Mouse (Mus musculus) lung, embryonic 14.5 days (tissue): ENCODE results near the gene Mthfsd. TPM values are rescaled to one million over a fixed set of nuclear protein-coding genes. Genes with fewer than 3 reads are reported as not detected.

Experiments used
- ATAC-seq: fragments of 200-750 bp; cut with Nextera tagmentation; 2 replicates; pipeline ENCODE4 v1.8.0; 2017; ENCODE audit warnings: mild to moderate bottlenecking, moderate TSS enrichment, moderate library complexity; ENCODE audit not compliant: insufficient read depth
- DNase-seq: peaks from one replicate; pipeline ENCODE4 v3.0.0-alpha.2; 2015
- H3K27ac ChIP-seq: fragments of 300-500 bp; sonication (generic); 2 replicates; pipeline ENCODE4 v1.5.1; 2014; ENCODE audit warnings: low read depth, mild to moderate bottlenecking, moderate library complexity
- H3K27me3 ChIP-seq: fragments of 300-500 bp; sonication (generic); 2 replicates; pipeline ENCODE4 v1.6.1; 2014; ENCODE audit warnings: low read length, control low read depth; ENCODE audit not compliant: insufficient read depth
- H3K36me3 ChIP-seq: fragments of 300-500 bp; sonication (generic); 2 replicates; pipeline ENCODE4 v1.6.1; 2014; ENCODE audit warnings: control low read depth; ENCODE audit not compliant: insufficient read depth
- H3K4me1 ChIP-seq: fragments of 300-500 bp; sonication (generic); 2 replicates; pipeline ENCODE4 v1.6.1; 2014; ENCODE audit warnings: antibody characterized with exemption, control low read depth; ENCODE audit not compliant: insufficient read depth
- H3K4me2 ChIP-seq: fragments of 300-500 bp; sonication (generic); 2 replicates; pipeline ENCODE4 v1.6.1; 2014; ENCODE audit warnings: mild to moderate bottlenecking
- H3K4me3 ChIP-seq: fragments of 300-500 bp; sonication (generic); 2 replicates; pipeline ENCODE4 v1.5.1; 2014; ENCODE audit warnings: low read depth, low read length
- H3K9ac ChIP-seq: fragments of 300-500 bp; sonication (generic); 2 replicates; pipeline ENCODE4 v1.6.1; 2014
- H3K9me3 ChIP-seq: fragments of 300-500 bp; sonication (generic); 2 replicates; pipeline ENCODE4 v1.6.1; 2016; ENCODE audit warnings: low read depth, low read length, control low read depth
- CTCF ChIP-seq: IDR thresholded peaks from 2 replicates; pipeline ENCODE4 v1.5.1; 2016; ENCODE audit warnings: antibody characterized with exemption, low read depth
- WGBS: fragments of 180-500 bp; shearing (Covaris S2); extraction: QIAGEN DNeasy Blood & Tissue Kit; methylation state at CpG from one replicate; pipeline ENCODE4 v1.1.7; 2014; 5-methylcytosine and 5-hydroxymethylcytosine counted together
- polyA plus RNA-seq: library from polyadenylated mRNA; unstranded; fragments of >200 nt; fragmentation: Nextera tagmentation; extraction: Ambion mirVana; gene quantifications from 2 replicates; pipeline ENCODE4 v1.2.1, GENCODE M21; 2014

The Mthfsd gene
- polyA plus RNA-seq, 1 experiment from 2014 or later, result 63.1 TPM

DNA sequence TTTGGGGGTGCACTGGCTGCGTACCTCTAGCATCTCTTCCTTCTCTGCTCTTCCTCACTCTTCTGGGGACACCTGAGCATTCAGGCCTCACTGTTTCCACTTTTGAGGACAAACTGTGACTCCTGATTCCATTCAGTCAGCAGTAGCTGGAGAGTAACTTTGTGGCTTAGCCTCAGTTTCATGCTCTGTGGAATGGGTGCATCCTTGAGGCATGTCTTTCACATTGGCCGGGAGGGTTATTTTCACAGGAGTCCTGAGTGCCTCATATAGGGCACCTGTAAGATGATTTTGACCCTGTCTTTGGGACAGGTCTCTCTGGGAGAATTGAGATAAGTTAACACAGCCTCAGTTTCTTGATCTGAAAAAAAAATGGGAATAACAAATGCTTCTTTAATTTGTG lies 14.9 kb upstream of the Mthfsd start:
- 81% methylated on average over 2 of the region's 2 CpGs for WGBS
- Histone ChIP-seq H3K4me3 (no peak overlapping the region), H3K36me3 (no peaks in the 10 kb centered on the region), H3K9ac (no peak overlapping the region), H3K27ac (no peak overlapping the region), H3K4me1 (no peaks in the 10 kb centered on the region; the same call in 1 of the 2 replicates), H3K4me2 (no peak overlapping the region), H3K9me3 (no peaks in the 10 kb centered on the region), H3K27me3 (peaks cover 92% of the 10 kb centered on the region)
- DNase-seq (no peak), ATAC-seq (no peak)
- TF ChIP-seq CTCF, result no peak

DNA sequence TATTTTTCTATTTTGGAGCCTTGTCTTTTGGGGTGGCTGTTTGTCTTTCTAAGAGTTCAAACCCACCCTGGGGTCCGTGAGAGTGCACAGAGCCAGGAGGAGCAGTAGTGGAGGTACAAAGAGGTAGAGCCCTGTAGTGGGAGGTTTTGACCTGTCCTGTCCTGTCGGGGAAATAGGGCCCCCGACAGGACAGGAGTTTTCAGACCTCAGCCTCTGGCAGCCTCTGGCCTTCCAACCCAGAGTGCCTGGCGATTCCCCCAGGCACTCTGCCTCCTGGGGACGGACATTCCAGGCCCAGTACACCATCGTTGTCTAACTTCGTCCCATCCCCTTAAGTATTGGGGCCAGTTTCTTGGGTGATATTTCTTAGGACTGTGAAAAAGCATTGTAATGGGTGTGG lies 14.2 kb upstream of the Mthfsd start:
- H3K9me3 ChIP-seq, result no peaks in the 10 kb centered on the region
- no peaks in the 10 kb centered on the region; the same call in 1 of the 2 replicates for H3K4me1 ChIP-seq
- ATAC-seq (no peak), DNase-seq (no peak)
- no peak overlapping the region for H3K27ac ChIP-seq
- H3K4me2 ChIP-seq, result no peak overlapping the region
- WGBS, result 43% methylated on average over 7 of the region's 7 CpGs
- H3K4me3 ChIP-seq, result no peak overlapping the region
- H3K27me3 ChIP-seq, result peaks cover 94% of the 10 kb centered on the region
- no peak for TF ChIP-seq CTCF
- H3K9ac ChIP-seq, result no peak overlapping the region
- no peaks in the 10 kb centered on the region for H3K36me3 ChIP-seq

DNA sequence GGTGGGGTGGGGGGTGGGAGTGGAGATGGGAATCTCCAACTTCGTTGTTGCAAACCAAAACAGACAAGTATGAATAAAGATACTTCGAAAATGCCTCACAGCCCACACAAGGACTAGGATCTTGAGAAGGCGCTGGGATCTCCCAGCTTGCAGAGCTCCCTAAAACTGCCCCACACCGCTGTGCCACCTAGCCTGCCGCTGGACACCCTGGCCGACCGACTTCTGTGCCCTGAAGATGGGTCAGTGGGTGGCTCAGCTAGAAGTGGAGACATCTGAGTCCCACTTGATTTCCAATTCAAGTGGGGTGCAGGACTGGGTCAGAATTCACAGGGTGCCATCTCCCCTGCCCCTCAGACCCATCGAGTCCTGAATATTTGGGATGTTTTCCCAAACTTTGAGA lies 13.5 kb upstream of the Mthfsd start:
- Histone ChIP-seq H3K27ac (no peak overlapping the region), H3K4me1 (no peaks in the 10 kb centered on the region; the same call in 1 of the 2 replicates), H3K36me3 (no peaks in the 10 kb centered on the region), H3K4me3 (no peak overlapping the region), H3K9ac (no peak overlapping the region), H3K4me2 (no peak overlapping the region), H3K27me3 (peaks cover 96% of the 10 kb centered on the region), H3K9me3 (no peaks in the 10 kb centered on the region; the same call in 1 of the 2 replicates)
- ATAC-seq, result no peak
- no peak for TF ChIP-seq CTCF
- no peak for DNase-seq
- WGBS, result 41% methylated on average over 8 of the region's 8 CpGs

DNA sequence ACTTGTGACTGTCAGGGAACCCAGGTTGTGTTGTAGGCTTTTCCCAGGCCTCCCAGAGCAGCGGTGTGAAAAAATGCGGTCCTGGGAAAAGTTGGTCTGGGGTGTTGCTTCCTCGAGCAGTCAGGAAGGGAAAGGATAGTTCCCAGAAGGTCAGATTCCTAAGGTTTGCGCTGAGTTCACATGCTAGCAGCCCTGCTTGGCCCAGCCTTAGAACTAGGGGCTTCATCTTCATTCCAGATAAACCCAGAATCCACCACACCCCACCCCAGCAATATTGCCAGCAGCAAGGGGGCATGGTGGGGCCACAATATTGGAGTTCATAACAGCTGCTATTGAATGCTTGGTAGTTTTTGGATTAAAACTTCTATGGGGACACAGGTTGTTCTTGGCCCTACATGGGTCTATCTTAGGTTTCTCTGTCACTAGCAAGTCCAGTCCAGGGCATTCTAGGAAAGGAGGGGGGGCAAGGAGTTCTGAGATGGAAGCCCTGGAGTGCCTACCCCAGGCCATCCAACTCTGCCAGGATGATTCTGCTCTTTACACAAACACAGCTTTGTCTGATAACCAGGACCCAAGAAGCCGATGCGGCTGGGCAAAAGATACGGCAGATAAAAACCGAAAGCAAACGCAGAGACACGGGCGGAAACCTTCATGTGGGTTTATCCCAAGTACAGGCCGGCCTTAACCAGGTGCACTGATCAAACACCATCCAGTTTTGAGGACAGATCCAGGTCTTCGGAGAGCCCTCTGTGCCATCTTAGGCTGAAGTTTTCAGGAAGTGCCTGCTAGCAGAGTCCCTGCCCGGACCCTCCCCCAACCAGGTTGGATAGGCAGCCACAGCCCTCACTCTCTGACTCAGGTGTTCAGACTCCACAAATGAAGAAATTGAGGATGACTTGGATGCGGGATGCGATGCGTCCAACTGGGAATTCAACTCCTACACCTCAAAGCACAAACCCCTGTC lies 12.5 kb upstream of the Mthfsd start:
- WGBS, result 33% methylated on average over 17 of the region's 17 CpGs
- H3K9ac ChIP-seq, result peak overlapping the region; percentile 26; the same call in 1 of the 2 replicates

GRCm38 (mm10) chr8:121119635-121120455 lies 11.7 kb upstream of the Mthfsd start:
- peak overlapping the region; percentile 97 for H3K4me2 ChIP-seq
- no peak overlapping the region for H3K27ac ChIP-seq
- ATAC-seq (no peak), DNase-seq (no peak)
- H3K36me3 ChIP-seq, result no peaks in the 10 kb centered on the region
- H3K4me1 ChIP-seq, result no peaks in the 10 kb centered on the region
- no peak for TF ChIP-seq CTCF
- 36% methylated on average over 12 of the region's 12 CpGs for WGBS
- peak overlapping the region; percentile 26; the same call in 1 of the 2 replicates for H3K9ac ChIP-seq
- no peaks in the 10 kb centered on the region; the same call in 1 of the 2 replicates for H3K9me3 ChIP-seq
- H3K4me3 ChIP-seq, result peak overlapping the region; percentile 60; the same call in 1 of the 2 replicates
- peaks cover 95% of the 10 kb centered on the region for H3K27me3 ChIP-seq

More for the DNA sequence above, 12.5 kb upstream of the Mthfsd start:
- Histone ChIP-seq H3K27me3 (peaks cover 94% of the 10 kb centered on the region), H3K4me1 (no peaks in the 10 kb centered on the region), H3K27ac (no peak overlapping the region), H3K9me3 (no peaks in the 10 kb centered on the region; the same call in 1 of the 2 replicates), H3K4me2 (peak overlapping the region; percentile 97), H3K4me3 (peak overlapping the region; percentile 60; the same call in 1 of the 2 replicates), H3K36me3 (no peaks in the 10 kb centered on the region)
- TF ChIP-seq CTCF, result no peak
- DNase-seq (no peak), ATAC-seq (no peak)

DNA sequence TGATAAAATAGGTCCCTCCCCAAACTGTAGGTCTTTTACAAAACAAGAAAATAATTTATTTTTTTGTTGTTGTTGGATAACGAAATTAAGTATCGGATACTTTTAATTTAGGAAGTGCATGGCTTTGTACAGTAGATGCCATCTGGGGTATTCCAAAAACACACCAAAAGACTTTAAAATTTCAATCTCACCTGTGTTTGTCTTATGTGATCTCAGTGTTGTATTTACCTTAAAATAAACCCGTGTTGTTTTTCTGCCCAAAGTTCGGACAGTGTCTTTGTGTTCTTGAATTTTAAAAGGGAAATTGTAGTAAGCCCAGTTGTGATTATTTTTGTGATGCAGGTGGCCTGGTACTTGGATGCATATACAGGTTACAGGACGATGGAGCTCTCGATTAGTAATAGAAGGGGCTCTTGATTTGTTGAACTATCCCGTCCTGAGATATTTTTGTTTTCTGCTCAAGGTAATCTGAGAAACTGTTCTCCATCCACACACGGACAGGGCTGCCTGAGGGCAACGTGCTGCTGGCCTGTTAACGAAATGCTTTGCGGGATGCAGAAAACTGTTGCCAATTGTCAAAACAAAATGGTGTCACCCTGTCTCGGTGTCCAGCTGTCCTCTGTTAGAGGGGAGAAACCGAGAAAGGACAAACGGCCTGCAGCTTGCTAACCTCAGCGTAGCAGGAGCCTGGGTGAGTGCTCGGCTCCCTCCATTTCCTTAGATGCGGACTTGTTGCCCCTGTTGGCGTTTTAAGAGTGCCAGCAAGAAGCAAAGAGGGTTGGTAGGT lies 10.6 kb upstream of the Mthfsd start:
- Histone ChIP-seq H3K36me3 (no peaks in the 10 kb centered on the region), H3K4me1 (no peaks in the 10 kb centered on the region), H3K4me2 (peak overlapping the region; percentile 97), H3K9me3 (no peaks in the 10 kb centered on the region; the same call in 1 of the 2 replicates), H3K4me3 (peak overlapping the region; percentile 60), H3K9ac (peak overlapping the region; percentile 4; the same call in 1 of the 2 replicates), H3K27me3 (peaks cover 96% of the 10 kb centered on the region), H3K27ac (no peak overlapping the region)
- TF ChIP-seq CTCF, result no peak
- DNase-seq (no peak), ATAC-seq (no peak)
- 14% methylated on average over 18 of the region's 18 CpGs for WGBS
